Mouse (Mus musculus): Measurements from ENCODE around the gene Rps9. TPM values are rescaled to one million over a fixed set of nuclear protein-coding genes. Genes with fewer than 3 reads are reported as not detected.
A peak's percentile ranks its signal among the peaks of the same experiment; 100 is the strongest.
"Not testable (repeated sequence)": the region's sequence is repeated elsewhere in the genome, so short reads cannot be mapped to it uniquely, and the experiment has no call there.

Gene Rps9
- polyA plus RNA-seq, 1 experiment from 2014 or later = 1,151 TPM

DNA sequence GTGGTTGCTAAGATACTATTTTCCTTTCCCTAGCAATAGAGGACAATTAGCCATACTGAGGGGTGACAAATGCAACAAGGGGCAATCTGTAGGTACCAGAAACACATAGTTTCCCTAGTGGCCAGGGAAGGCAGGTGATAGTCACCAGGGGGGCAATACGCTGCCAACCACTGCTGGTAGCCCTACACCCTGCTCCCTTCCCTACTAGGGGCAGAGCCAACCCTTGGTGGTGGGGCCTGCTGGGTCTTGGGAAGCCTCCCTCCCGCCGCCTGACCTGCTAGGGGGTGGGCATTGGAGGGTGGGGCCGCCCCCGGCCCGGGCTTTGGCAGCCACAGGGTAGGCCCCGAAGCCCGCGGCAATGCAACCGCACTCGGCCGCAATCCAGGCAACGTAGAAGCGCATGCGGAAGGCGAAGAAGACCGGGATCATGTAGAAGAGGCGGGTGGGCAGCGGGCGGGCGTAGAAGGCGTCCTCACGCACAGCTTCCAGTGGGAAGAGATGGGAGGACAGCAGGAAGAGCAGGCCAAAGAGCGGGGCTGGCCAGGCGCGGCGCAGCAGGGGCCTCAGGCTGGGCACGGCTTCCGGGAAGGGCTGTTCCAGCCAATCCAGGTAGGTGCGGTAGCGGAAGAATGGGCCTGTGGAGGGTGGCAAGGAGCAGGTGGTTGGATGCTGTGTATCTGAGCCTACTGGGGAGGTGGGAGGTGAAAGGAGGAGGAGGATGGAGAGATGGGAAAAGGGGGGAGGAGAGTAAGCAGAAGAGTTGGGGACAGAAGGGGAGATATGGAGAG is 18.2 kb upstream of the Rps9 start:
- Histone ChIP-seq H3K4me1 (replicated peaks) (peaks cover 24% of the 10 kb centered on the region), H3K27me3 (ENCODE audit: insufficient read depth, poor library complexity, severe bottlenecking) (no peaks in the 10 kb centered on the region), H3K4me3 (no peak overlapping the region), H3K9me3 (no peaks in the 10 kb centered on the region), H3K27ac (peak overlapping the region; percentile 40; the same call in 1 of the 2 replicates), H3K36me3 (peaks cover 50% of the 10 kb centered on the region)
- no peak for DNase-seq (ENCODE audit: low spot score)
- 80% methylated on average over 31 of the region's 31 CpGs for WGBS

DNA sequence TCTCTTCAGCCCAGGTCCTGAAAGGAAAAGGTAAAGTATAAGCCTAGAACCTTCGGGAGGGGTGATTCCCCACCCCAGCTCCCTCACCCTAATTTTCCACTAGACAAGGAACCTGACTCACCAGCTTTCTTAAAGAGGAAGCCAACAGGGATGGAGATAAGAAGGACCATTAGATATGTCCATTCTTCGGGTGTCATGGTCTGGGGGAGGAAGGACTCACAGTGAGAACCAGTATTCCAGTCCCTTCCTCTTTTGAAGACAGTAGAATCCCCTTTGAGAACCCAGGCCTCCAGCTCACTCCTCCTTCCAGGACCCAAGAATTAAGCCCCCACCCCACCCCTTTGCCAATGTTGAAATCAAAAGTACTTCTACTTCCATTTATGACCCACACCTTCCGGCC is 11.9 kb upstream of the Rps9 start:
- no peaks in the 10 kb centered on the region for H3K27me3 ChIP-seq (ENCODE audit: insufficient read depth, poor library complexity, severe bottlenecking)
- peak overlapping the region; percentile 72 for H3K4me3 ChIP-seq
- peaks cover 31% of the 10 kb centered on the region for H3K36me3 ChIP-seq
- no peak for DNase-seq (ENCODE audit: low spot score)
- peak overlapping the region; percentile 92 for H3K27ac ChIP-seq
- no peaks in the 10 kb centered on the region for H3K9me3 ChIP-seq
- H3K4me1 ChIP-seq (replicated peaks) = peaks cover 28% of the 10 kb centered on the region
- WGBS = 50% methylated on average over 3 of the region's 3 CpGs

DNA sequence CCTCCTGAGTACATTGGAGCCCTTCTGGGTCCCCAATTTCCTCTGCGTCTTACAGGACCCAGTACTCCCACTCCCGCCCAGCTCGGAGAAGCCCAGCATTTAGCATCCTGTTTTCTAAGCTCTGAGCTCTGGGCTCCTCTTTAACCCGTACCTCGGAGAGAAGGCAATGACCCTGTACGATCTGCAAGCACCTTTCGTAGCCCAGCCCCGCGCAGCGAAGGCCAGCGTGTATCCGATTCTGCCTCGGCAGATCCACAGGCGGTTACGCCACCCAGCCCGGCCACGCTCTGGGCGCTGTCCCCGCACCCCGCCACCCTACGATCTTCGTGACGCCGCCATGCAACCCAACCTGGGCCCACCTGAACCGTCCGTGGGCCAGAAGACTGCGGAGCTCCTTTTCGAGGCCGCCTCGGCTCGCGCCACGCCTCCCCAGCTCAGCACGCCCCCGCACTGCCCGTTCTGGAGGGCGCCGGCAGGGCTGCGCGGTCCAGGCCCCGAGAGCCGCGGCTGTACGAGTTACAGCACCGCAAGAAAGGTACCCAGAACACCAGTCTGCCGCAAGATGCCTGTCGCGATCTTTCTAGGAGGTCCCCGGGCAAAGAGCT is 11.3 kb upstream of the Rps9 start, which contains the start of gene Tsen34:
Gene Tsen34 (plus strand): TSS at position 482 of the 605 bp plus-strand sequence.
- DNase-seq (ENCODE audit: low spot score) = no peak
- H3K27me3 ChIP-seq (ENCODE audit: insufficient read depth, poor library complexity, severe bottlenecking) = no peaks in the 10 kb centered on the region
- H3K27ac ChIP-seq = peak within 1 kb of the TSS; percentile 92
- peaks cover 31% of the 10 kb centered on the region for H3K36me3 ChIP-seq
- peak within 1 kb of the TSS; percentile 72 for H3K4me3 ChIP-seq
- no peaks in the 10 kb centered on the region for H3K9me3 ChIP-seq
- WGBS = under 1% methylated on average over 49 of the region's 49 CpGs
- peaks cover 28% of the 10 kb centered on the region for H3K4me1 ChIP-seq (replicated peaks)

GRCm38 (mm10) chr7:3692987-3693808 is 10.6 kb upstream of the Rps9 start, which contains the start of gene Mboat7:
TSS of gene Mboat7 (minus strand) at chr7:3693523.
- DNase-seq (ENCODE audit: low spot score) = peak; percentile 96
- H3K4me3 ChIP-seq = peak within 1 kb of the TSS; percentile 72
- no peaks in the 10 kb centered on the region for H3K9me3 ChIP-seq
- peak within 1 kb of the TSS; percentile 92 for H3K27ac ChIP-seq
- H3K36me3 ChIP-seq = peaks cover 32% of the 10 kb centered on the region
- peaks cover 28% of the 10 kb centered on the region for H3K4me1 ChIP-seq (replicated peaks)
- under 1% methylated on average over 55 of the region's 55 CpGs for WGBS
- H3K27me3 ChIP-seq (ENCODE audit: insufficient read depth, poor library complexity, severe bottlenecking) = no peaks in the 10 kb centered on the region

DNA sequence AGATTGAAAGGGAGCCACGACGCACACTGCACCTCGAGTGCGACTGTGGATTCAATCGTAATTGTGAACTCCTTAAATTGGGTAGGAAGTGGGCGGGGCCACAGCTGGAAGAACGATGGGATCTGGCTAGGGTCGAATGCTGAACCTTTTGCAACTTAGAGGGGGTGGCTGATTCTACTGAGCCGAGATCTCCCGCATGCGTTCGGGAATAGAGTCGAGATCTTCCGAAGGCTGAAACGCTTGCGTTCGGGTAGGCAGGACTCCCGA is 10.1 kb upstream of the Rps9 start:
- no peaks in the 10 kb centered on the region for H3K27me3 ChIP-seq (ENCODE audit: insufficient read depth, poor library complexity, severe bottlenecking)
- no peaks in the 10 kb centered on the region for H3K9me3 ChIP-seq
- no peak for DNase-seq (ENCODE audit: low spot score)
- peaks cover 34% of the 10 kb centered on the region for H3K36me3 ChIP-seq
- peaks cover 28% of the 10 kb centered on the region for H3K4me1 ChIP-seq (replicated peaks)
- under 1% methylated on average over 18 of the region's 18 CpGs for WGBS
- H3K27ac ChIP-seq = peak overlapping the region; percentile 92
- H3K4me3 ChIP-seq = peak overlapping the region; percentile 72

- Histone ChIP-seq H3K27me3 (ENCODE audit: insufficient read depth, poor library complexity, severe bottlenecking) (no peaks in the 10 kb centered on the region), H3K9me3 (no peaks in the 10 kb centered on the region), H3K27ac (peak overlapping the region; percentile 92), H3K36me3 (peaks cover 39% of the 10 kb centered on the region), H3K4me1 (replicated peaks) (peaks cover 28% of the 10 kb centered on the region), H3K4me3 (peak overlapping the region; percentile 72)
- peak; percentile 83 for DNase-seq (ENCODE audit: low spot score)
- WGBS = under 1% methylated on average over 54 of the region's 55 CpGs
These were observed 9.5 kb upstream of the Rps9 start for GRCm38 (mm10) chr7:3694076-3694948.

- H3K9me3 ChIP-seq; H3K27me3 ChIP-seq (ENCODE audit: insufficient read depth, poor library complexity, severe bottlenecking); DNase-seq (ENCODE audit: low spot score): not testable (repeated sequence)
- Histone ChIP-seq H3K36me3 (peaks cover 45% of the 10 kb centered on the region), H3K4me3 (peak overlapping the region; percentile 72), H3K4me1 (replicated peaks) (peaks cover 28% of the 10 kb centered on the region), H3K27ac (peak overlapping the region; percentile 92)
- 13% methylated on average over 9 of the region's 9 CpGs for WGBS
These were observed 8.9 kb upstream of the Rps9 start for GRCm38 (mm10) chr7:3694949-3695305.

GRCm38 (mm10) chr7:3698471-3698870 is 5.3 kb upstream of the Rps9 start:
- H3K4me1 ChIP-seq (replicated peaks) = peaks cover 18% of the 10 kb centered on the region
- WGBS = 95% methylated on average over 6 of the region's 6 CpGs
- no peak for DNase-seq (ENCODE audit: low spot score)
- no peak overlapping the region for H3K4me3 ChIP-seq
- H3K27ac ChIP-seq = no peak overlapping the region
- H3K9me3 ChIP-seq = no peaks in the 10 kb centered on the region
- H3K27me3 ChIP-seq (ENCODE audit: insufficient read depth, poor library complexity, severe bottlenecking) = no peaks in the 10 kb centered on the region
- H3K36me3 ChIP-seq = peaks cover 63% of the 10 kb centered on the region

DNA sequence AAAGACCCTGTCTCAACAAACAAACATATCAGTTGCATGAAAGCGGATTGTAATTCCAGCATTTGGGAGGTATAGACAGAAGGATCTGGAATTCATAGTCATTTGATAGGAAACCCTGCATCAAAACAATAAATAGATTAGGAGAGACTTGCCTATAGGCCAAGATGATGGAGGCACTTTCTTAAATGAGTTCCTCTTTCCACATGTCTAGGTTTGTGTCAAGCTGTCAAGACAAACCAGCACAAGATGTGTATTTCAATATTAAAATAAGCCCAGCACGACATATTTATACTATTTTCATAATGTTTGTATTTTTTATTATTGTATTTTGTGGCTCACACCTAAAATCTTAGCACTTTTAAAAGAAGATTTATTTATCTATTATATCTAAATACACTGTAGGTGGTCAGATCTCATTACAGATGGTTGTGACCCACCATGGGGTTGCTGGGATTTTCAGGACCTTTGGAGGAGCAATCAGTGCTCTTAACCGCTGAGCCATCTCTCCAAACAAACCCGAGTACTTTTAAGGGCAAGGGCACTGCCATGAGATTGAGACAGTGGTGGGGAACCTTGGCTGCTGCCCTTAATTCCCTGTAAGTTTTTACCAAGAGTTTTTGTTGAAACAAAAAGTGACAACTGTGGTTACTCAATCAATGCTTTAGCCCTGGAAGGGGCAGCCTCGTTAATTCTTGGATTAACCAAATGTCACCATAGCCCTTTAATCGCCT is 480 bp upstream of the Rps9 start:
- no peak for DNase-seq (ENCODE audit: low spot score)
- no peaks in the 10 kb centered on the region for H3K9me3 ChIP-seq
- 21% methylated on average over 6 of the region's 6 CpGs for WGBS
- peak overlapping the region; percentile 89 for H3K4me3 ChIP-seq
- peak overlapping the region; percentile 97 for H3K27ac ChIP-seq
- peaks cover 75% of the 10 kb centered on the region for H3K36me3 ChIP-seq
- H3K4me1 ChIP-seq (replicated peaks) = peaks cover 27% of the 10 kb centered on the region
- no peaks in the 10 kb centered on the region for H3K27me3 ChIP-seq (ENCODE audit: insufficient read depth, poor library complexity, severe bottlenecking)

DNA sequence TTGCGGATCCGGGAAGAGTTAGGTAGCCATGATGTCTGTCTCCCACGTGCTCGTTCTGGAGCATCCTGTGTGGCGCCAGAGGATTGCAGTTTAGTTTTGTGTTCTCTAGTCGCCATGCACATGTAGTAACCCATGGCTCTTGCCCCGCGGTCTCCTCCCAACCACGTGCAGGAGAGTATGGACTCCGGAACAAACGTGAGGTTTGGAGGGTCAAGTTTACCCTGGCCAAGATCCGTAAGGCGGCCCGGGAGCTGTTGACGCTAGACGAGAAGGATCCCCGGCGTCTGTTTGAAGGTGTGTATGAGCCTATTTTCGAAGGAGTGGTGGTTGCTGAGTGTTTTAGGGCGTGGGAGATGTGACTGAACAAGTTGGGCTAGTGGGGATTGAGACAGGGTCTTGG is 682 bp downstream of the Rps9 start:
- peaks cover 27% of the 10 kb centered on the region for H3K4me1 ChIP-seq (replicated peaks)
- under 1% methylated on average over 20 of the region's 20 CpGs for WGBS
- peaks cover 65% of the 10 kb centered on the region for H3K36me3 ChIP-seq
- DNase-seq (ENCODE audit: low spot score) = no peak
- H3K27ac ChIP-seq = peak overlapping the region; percentile 97
- H3K9me3 ChIP-seq = no peaks in the 10 kb centered on the region
- H3K4me3 ChIP-seq = peak overlapping the region; percentile 89
- H3K27me3 ChIP-seq (ENCODE audit: insufficient read depth, poor library complexity, severe bottlenecking) = no peaks in the 10 kb centered on the region

DNA sequence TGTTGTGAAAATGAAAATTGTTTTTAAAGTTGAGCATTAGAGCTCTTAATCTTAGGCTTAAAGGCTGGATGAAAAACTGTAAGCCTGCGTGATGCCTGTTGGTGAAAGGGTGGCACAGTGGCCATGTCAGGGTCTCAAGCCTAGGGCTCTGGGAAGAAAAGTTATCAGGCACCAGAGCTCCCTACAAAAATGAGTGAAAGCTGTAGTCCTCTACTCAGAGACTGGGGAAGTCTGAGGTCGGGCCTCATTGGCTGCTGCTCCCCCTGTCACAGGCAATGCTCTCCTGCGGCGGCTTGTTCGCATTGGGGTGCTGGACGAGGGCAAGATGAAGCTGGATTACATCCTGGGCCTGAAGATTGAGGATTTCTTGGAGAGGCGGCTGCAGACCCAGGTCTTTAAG is 1.7 kb downstream of the Rps9 start:
- peaks cover 55% of the 10 kb centered on the region for H3K36me3 ChIP-seq
- 6% methylated on average over 7 of the region's 7 CpGs for WGBS
- peak overlapping the region; percentile 97 for H3K27ac ChIP-seq
- peaks cover 27% of the 10 kb centered on the region for H3K4me1 ChIP-seq (replicated peaks)
- not testable (repeated sequence) for H3K9me3 ChIP-seq; H3K27me3 ChIP-seq (ENCODE audit: insufficient read depth, poor library complexity, severe bottlenecking); DNase-seq (ENCODE audit: low spot score)
- peak overlapping the region; percentile 89 for H3K4me3 ChIP-seq

DNA sequence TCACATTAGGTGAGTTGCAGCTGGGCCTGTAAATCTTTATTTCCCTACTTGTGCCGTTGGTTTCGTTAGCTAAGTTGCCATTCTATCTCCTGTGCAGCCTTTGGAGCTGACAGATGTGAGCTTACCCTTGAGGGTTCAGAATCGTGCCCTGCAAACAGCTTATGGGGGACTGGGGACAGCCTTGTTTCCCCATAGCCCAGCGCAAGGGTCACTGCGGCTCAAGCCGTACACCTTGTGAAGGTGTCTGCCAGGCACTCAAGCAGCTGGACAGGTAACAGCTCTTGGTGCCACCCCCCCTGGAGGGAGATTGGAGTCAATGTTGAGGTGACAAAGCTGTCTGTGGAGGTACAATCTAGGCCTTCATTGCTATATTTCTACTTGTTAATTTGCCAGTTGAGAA is 2.1 kb downstream of the Rps9 start:
- 44% methylated on average over 6 of the region's 6 CpGs for WGBS
- peak overlapping the region; percentile 89 for H3K4me3 ChIP-seq
- no peaks in the 10 kb centered on the region for H3K27me3 ChIP-seq (ENCODE audit: insufficient read depth, poor library complexity, severe bottlenecking)
- H3K27ac ChIP-seq = peak overlapping the region; percentile 64
- H3K9me3 ChIP-seq = no peaks in the 10 kb centered on the region
- peaks cover 27% of the 10 kb centered on the region for H3K4me1 ChIP-seq (replicated peaks)
- DNase-seq (ENCODE audit: low spot score) = no peak
- peaks cover 50% of the 10 kb centered on the region for H3K36me3 ChIP-seq
